Mouse (Mus musculus): ENCODE data around the gene Gm26938. TPM values are rescaled to one million over a fixed set of nuclear protein-coding genes. Genes with fewer than 3 reads are reported as not detected.

Gene Gm26938
- polyA plus RNA-seq, 1 experiment = 0.14 TPM

DNA sequence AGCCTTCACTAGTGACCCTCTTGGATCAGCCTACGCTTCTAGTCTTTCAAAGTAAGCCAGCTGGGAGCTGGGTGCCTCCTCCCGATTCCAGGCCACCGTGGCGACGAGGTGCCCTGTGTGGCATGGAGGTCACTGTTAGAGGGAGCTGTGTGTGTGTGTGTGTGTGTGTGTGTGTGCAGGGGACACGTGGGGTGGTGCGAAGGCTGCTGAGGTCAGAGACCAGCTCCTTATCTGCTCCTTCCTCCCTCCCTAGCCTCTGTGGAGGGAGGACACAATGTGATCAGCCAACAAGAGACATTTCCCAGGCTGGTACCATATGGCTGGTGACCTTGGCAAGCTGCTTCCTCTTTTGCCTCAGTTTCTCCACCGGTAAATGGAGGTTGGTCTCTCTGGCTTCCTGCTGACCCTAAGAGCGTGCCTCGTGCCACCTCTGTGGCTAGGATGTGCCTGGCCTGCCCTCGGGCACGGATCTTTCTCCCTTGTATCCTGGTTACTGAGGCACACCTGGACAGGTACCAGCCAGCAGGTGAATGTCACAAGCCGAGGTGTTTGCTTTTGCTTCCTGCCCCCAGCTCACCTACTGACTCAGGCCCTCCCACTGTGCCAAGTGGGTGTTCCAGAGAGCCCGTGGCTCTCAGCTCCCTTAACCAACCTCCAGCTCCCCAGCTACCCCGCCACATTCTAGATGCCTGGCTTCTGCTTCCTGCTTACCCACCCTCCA is 14.4 kb downstream of the Gm26938 start:
- Histone ChIP-seq H3K79me2 (ENCODE audit: control insufficient read depth, insufficient read depth) (no peaks in the 10 kb centered on the region), H3K27me3 (ENCODE audit: control insufficient read depth, insufficient read depth, insufficient read length) (peaks cover 16% of the 10 kb centered on the region), H3K4me3 (ENCODE audit: insufficient read depth, poor library complexity, severe bottlenecking) (no peak overlapping the region), H3K36me3 (ENCODE audit: control insufficient read depth, insufficient read depth) (no peaks in the 10 kb centered on the region), H3K79me3 (ENCODE audit: low read depth) (no peaks in the 10 kb centered on the region), H3ac (ENCODE audit: control insufficient read depth, insufficient read length, low read depth) (no peak overlapping the region)
- TF ChIP-seq USF1 (IDR thresholded peaks at IDR 0.05; ENCODE audit: low read depth) = no peak

DNA sequence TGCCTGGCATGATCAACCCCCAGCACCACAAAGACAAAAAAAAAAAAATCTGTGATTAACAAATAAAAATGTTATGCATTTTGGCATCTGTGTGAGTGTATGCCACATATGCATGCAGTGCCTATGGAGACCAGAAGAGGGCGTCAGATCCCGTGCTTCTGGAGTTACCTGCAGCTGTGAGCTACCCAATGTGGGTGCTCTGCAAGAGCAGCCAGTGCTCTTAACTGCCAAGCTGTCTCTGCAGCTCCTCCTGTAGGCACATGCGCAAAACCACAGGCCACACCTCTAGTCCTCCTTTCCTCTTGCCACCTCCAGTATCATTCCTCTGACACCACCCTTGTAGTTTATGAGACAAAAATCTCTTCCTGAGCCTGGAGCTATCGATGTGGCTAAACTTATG is 16.8 kb downstream of the Gm26938 start:
- Histone ChIP-seq H3K79me3 (ENCODE audit: low read depth) (no peaks in the 10 kb centered on the region), H3ac (ENCODE audit: control insufficient read depth, insufficient read length, low read depth) (no peak overlapping the region), H3K27me3 (ENCODE audit: control insufficient read depth, insufficient read depth, insufficient read length) (peaks cover 16% of the 10 kb centered on the region), H3K4me3 (ENCODE audit: insufficient read depth, poor library complexity, severe bottlenecking) (no peak overlapping the region), H3K36me3 (ENCODE audit: control insufficient read depth, insufficient read depth) (no peaks in the 10 kb centered on the region), H3K79me2 (ENCODE audit: control insufficient read depth, insufficient read depth) (no peaks in the 10 kb centered on the region)
- TF ChIP-seq MAX (IDR thresholded peaks at IDR 0.05) (no peak), MYOG (IDR thresholded peaks at IDR 0.05; ENCODE audit: control insufficient read depth, extremely low read depth, insufficient read length) (no peak), FOSL1 (IDR thresholded peaks at IDR 0.05; ENCODE audit: insufficient read depth, low read length, poor library complexity, severe bottlenecking) (no peak), MYOD1 (IDR thresholded peaks at IDR 0.05; ENCODE audit: control insufficient read depth, insufficient read length, low read depth) (no peak), CTCF (IDR thresholded peaks at IDR 0.05; ENCODE audit: control insufficient read depth, insufficient read depth, insufficient read length) (no peak), USF1 (IDR thresholded peaks at IDR 0.05; ENCODE audit: low read depth) (no peak), CEBPB (IDR thresholded peaks at IDR 0.05; ENCODE audit: low read depth) (no peak)

DNA sequence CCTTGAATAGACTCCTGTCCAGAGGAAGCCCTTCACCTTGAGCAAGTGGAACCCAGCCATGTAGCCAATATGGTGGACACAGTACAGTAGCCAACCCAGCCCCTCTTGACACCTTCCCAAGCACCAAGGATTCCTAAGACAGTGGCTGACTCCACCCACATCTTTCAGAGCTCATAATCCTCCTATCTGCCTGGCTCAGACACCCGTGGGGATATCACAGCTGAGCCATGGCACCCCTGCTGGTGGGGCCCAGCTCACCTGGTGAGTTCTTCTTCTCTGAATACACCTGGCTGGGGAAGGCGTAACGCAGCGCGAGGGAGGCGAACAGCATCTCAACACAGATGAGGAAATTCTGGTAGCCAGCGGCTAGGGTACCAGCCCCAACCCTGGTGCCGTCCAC is 20.3 kb downstream of the Gm26938 start:
- Histone ChIP-seq H3K36me3 (ENCODE audit: control insufficient read depth, insufficient read depth) (peaks cover 13% of the 10 kb centered on the region), H3K27me3 (ENCODE audit: control insufficient read depth, insufficient read depth, insufficient read length) (no peaks in the 10 kb centered on the region), H3K79me3 (ENCODE audit: low read depth) (no peaks in the 10 kb centered on the region), H3ac (ENCODE audit: control insufficient read depth, insufficient read length, low read depth) (no peak overlapping the region), H3K79me2 (ENCODE audit: control insufficient read depth, insufficient read depth) (no peaks in the 10 kb centered on the region), H3K4me3 (ENCODE audit: insufficient read depth, poor library complexity, severe bottlenecking) (no peak overlapping the region)
- TF ChIP-seq MAX (IDR thresholded peaks at IDR 0.05) = no peak
- no peak for TF ChIP-seq CTCF (IDR thresholded peaks at IDR 0.05; ENCODE audit: control insufficient read depth, insufficient read depth, insufficient read length)
- no peak for TF ChIP-seq MYOD1 (IDR thresholded peaks at IDR 0.05; ENCODE audit: control insufficient read depth, insufficient read length, low read depth)
- TF ChIP-seq FOSL1 (IDR thresholded peaks at IDR 0.05; ENCODE audit: insufficient read depth, low read length, poor library complexity, severe bottlenecking) = no peak
- no peak for TF ChIP-seq MYOG (IDR thresholded peaks at IDR 0.05; ENCODE audit: control insufficient read depth, extremely low read depth, insufficient read length)
- no peak for TF ChIP-seq CEBPB (IDR thresholded peaks at IDR 0.05; ENCODE audit: low read depth)
- no peak for TF ChIP-seq USF1 (IDR thresholded peaks at IDR 0.05; ENCODE audit: low read depth)

DNA sequence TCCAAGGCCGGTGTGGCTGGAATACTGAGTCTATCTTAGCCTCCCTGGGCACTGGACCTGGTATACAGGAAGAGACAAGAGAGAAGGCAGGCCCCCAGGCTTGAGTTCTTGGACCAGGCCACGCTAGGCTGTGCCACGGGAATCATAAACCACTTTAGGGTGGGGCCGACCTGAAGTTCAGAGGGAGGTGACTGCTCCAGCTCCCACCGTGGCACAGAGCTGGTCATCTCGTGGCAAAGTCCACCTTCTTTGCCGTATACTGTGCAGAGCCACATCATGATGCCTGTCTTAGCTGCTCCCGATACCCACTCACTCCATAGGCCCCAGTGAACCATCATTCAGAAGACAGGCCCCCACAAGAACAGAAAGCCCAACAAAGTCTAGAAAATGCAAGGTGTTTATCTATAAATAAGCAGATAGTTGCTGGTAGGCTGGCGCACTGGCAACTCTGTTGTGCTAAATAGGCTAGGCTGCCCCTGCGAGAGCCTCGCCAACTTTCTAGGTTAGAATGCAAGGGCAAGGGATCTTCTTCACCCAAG is 21.6 kb downstream of the Gm26938 start:
- H3K79me2 ChIP-seq (ENCODE audit: control insufficient read depth, insufficient read depth) = no peaks in the 10 kb centered on the region
- no peak for TF ChIP-seq MAX (IDR thresholded peaks at IDR 0.05)
- no peak for TF ChIP-seq MYOD1 (IDR thresholded peaks at IDR 0.05; ENCODE audit: control insufficient read depth, insufficient read length, low read depth)
- TF ChIP-seq FOSL1 (IDR thresholded peaks at IDR 0.05; ENCODE audit: insufficient read depth, low read length, poor library complexity, severe bottlenecking) = no peak
- no peak for TF ChIP-seq CTCF (IDR thresholded peaks at IDR 0.05; ENCODE audit: control insufficient read depth, insufficient read depth, insufficient read length)
- no peak for TF ChIP-seq CEBPB (IDR thresholded peaks at IDR 0.05; ENCODE audit: low read depth)
- no peaks in the 10 kb centered on the region for H3K79me3 ChIP-seq (ENCODE audit: low read depth)
- H3ac ChIP-seq (ENCODE audit: control insufficient read depth, insufficient read length, low read depth) = no peak overlapping the region
- peaks cover 25% of the 10 kb centered on the region for H3K36me3 ChIP-seq (ENCODE audit: control insufficient read depth, insufficient read depth)
- no peak overlapping the region for H3K4me3 ChIP-seq (ENCODE audit: insufficient read depth, poor library complexity, severe bottlenecking)
- no peaks in the 10 kb centered on the region for H3K27me3 ChIP-seq (ENCODE audit: control insufficient read depth, insufficient read depth, insufficient read length)

DNA sequence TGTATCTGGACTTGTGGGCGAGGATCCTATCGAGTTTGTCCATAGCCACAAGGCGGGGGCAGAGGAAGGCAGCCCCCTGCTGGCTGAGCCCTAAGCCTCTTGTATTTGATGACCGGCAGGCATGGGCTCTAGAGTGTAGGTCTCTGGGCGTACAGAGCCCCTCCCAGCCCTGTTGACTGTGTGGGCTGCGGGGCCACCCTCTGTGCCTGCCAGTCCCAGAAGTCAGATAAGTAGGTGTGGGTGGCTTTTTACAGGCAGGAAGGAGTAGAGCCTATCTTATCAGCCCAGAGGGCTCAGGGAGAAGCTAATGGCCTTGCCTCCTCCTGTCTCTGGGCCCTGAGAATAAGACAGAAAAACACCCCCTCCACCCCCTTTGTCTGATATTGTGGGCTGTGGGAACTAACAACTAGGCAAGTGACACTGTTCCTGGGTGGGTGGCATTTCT is 22.1 kb downstream of the Gm26938 start:
- H3K79me2 ChIP-seq (ENCODE audit: control insufficient read depth, insufficient read depth) = no peaks in the 10 kb centered on the region
- H3K27me3 ChIP-seq (ENCODE audit: control insufficient read depth, insufficient read depth, insufficient read length) = no peaks in the 10 kb centered on the region
- TF ChIP-seq CEBPB (IDR thresholded peaks at IDR 0.05; ENCODE audit: low read depth) (no peak), FOSL1 (IDR thresholded peaks at IDR 0.05; ENCODE audit: insufficient read depth, low read length, poor library complexity, severe bottlenecking) (no peak), MYOD1 (IDR thresholded peaks at IDR 0.05; ENCODE audit: control insufficient read depth, insufficient read length, low read depth) (no peak), USF1 (IDR thresholded peaks at IDR 0.05; ENCODE audit: low read depth) (no peak), MYOG (IDR thresholded peaks at IDR 0.05; ENCODE audit: control insufficient read depth, extremely low read depth, insufficient read length) (no peak), CTCF (IDR thresholded peaks at IDR 0.05; ENCODE audit: control insufficient read depth, insufficient read depth, insufficient read length) (no peak), MAX (IDR thresholded peaks at IDR 0.05) (no peak)
- no peak overlapping the region for H3K4me3 ChIP-seq (ENCODE audit: insufficient read depth, poor library complexity, severe bottlenecking)
- H3K36me3 ChIP-seq (ENCODE audit: control insufficient read depth, insufficient read depth) = peaks cover 28% of the 10 kb centered on the region
- no peak overlapping the region for H3ac ChIP-seq (ENCODE audit: control insufficient read depth, insufficient read length, low read depth)
- H3K79me3 ChIP-seq (ENCODE audit: low read depth) = no peaks in the 10 kb centered on the region

DNA sequence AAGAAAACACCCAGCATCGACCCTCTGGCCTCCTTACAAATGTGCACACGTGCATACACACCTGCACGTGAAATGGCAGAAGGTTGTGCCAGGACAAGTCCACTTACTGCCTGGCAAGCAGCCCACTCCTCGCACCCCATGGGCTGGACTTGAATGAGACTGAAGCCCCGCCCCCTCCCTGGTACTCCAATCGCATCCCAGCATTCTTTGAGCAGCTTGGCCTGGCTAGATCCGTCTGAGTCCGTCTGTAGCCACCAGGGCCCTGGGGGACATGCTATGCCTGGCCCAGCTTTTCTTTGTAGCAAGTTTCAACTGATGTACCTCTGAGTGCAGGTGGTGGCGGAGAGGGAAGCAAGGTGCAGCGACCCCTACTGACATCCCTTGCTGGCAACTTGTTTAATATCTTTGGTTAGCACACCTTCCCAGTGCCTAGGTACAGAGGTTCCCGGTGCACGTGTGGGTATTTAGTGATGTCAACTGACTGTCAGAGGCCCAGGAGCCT is 22.6 kb downstream of the Gm26938 start:
- TF ChIP-seq CEBPB (IDR thresholded peaks at IDR 0.05; ENCODE audit: low read depth) = no peak
- TF ChIP-seq FOSL1 (IDR thresholded peaks at IDR 0.05; ENCODE audit: insufficient read depth, low read length, poor library complexity, severe bottlenecking) = no peak
- TF ChIP-seq CTCF (IDR thresholded peaks at IDR 0.05; ENCODE audit: control insufficient read depth, insufficient read depth, insufficient read length) = no peak
- no peak for TF ChIP-seq MYOD1 (IDR thresholded peaks at IDR 0.05; ENCODE audit: control insufficient read depth, insufficient read length, low read depth)
- TF ChIP-seq USF1 (IDR thresholded peaks at IDR 0.05; ENCODE audit: low read depth) = no peak
- TF ChIP-seq MAX (IDR thresholded peaks at IDR 0.05) = no peak
- TF ChIP-seq MYOG (IDR thresholded peaks at IDR 0.05; ENCODE audit: control insufficient read depth, extremely low read depth, insufficient read length) = no peak
- peaks cover 2% of the 10 kb centered on the region for H3K79me3 ChIP-seq (ENCODE audit: low read depth)
- H3ac ChIP-seq (ENCODE audit: control insufficient read depth, insufficient read length, low read depth) = no peak overlapping the region
- no peaks in the 10 kb centered on the region for H3K27me3 ChIP-seq (ENCODE audit: control insufficient read depth, insufficient read depth, insufficient read length)
- peaks cover 4% of the 10 kb centered on the region for H3K79me2 ChIP-seq (ENCODE audit: control insufficient read depth, insufficient read depth)
- no peak overlapping the region for H3K4me3 ChIP-seq (ENCODE audit: insufficient read depth, poor library complexity, severe bottlenecking)
- H3K36me3 ChIP-seq (ENCODE audit: control insufficient read depth, insufficient read depth) = peaks cover 28% of the 10 kb centered on the region

Data from C2C12 (cell line).